ENCODE assay signal across 8 mouse cellular contexts in genomic region chr17:31557947-31558542, GRCm38 (mm10). TPM values are rescaled to one million over a fixed set of nuclear protein-coding genes. Genes with fewer than 3 reads are reported as not detected.
DNase-seq lines count a peak whose midpoint lies in the region; ATAC-seq and TF ChIP-seq lines count a peak whose summit lies in the region.

No protein-coding gene starts in this region.

- no peaks in the 10 kb centered on the region for H3K27me3 ChIP-seq in heart, postnatal 0 days (ENCODE audit: control insufficient read depth, insufficient read depth, low read length)
- no peaks in the 10 kb centered on the region for H3K27me3 ChIP-seq in heart, embryonic 12.5 days (replicated peaks)
- H3K27me3 ChIP-seq in neural tube, embryonic 14.5 days (ENCODE audit: control insufficient read depth, insufficient read depth, low read length), result no peaks in the 10 kb centered on the region

- no peaks in the 10 kb centered on the region for H3K36me3 ChIP-seq in heart, postnatal 0 days (replicated peaks; ENCODE audit: control insufficient read depth, insufficient read depth, low read length)
- no peaks in the 10 kb centered on the region for H3K36me3 ChIP-seq in heart, embryonic 12.5 days
- no peaks in the 10 kb centered on the region for H3K36me3 ChIP-seq in neural tube, embryonic 14.5 days (ENCODE audit: control insufficient read depth, insufficient read depth, low read length)

- no peak overlapping the region for H3K4me3 ChIP-seq in heart, postnatal 0 days (ENCODE audit: low read depth, low read length)
- no peak overlapping the region for H3K4me3 ChIP-seq in heart, embryonic 12.5 days
- H3K4me3 ChIP-seq in neural tube, embryonic 14.5 days (ENCODE audit: low read depth, low read length), result no peak overlapping the region

- peak overlapping the region; percentile 23 for H3K4me2 ChIP-seq in heart, postnatal 0 days (ENCODE audit: low read depth, low read length)
- H3K4me2 ChIP-seq in heart, embryonic 12.5 days, result no peak overlapping the region
- no peak overlapping the region for H3K4me2 ChIP-seq in neural tube, embryonic 14.5 days (ENCODE audit: low read depth, low read length)

- no peak for TF ChIP-seq EP300 in heart, postnatal 0 days (IDR thresholded peaks at IDR 0.05; ENCODE audit: low read depth)

- 78% methylated on average over 10 of the region's 10 CpGs for WGBS in heart, postnatal 0 days
- WGBS in heart, embryonic 12.5 days, result 75% methylated on average over 10 of the region's 10 CpGs
- 84% methylated on average over 10 of the region's 10 CpGs for WGBS in neural tube, embryonic 14.5 days

- H3K9me3 ChIP-seq in heart, postnatal 0 days (replicated peaks; ENCODE audit: control insufficient read depth, low read length), result no peaks in the 10 kb centered on the region
- no peaks in the 10 kb centered on the region for H3K9me3 ChIP-seq in heart, embryonic 12.5 days (replicated peaks)
- H3K9me3 ChIP-seq in neural tube, embryonic 14.5 days (ENCODE audit: control insufficient read depth, low read length), result no peaks in the 10 kb centered on the region

- peak overlapping the region; percentile 27; the same call in 1 of the 2 replicates for H3K27ac ChIP-seq in heart, postnatal 0 days (ENCODE audit: low read depth)
- no peak overlapping the region for H3K27ac ChIP-seq in heart, embryonic 12.5 days (ENCODE audit: poor library complexity, severe bottlenecking)
- H3K27ac ChIP-seq in neural tube, embryonic 14.5 days (ENCODE audit: low read depth, low read length), result peak overlapping the region; percentile 72

- peaks cover under 1% of the 10 kb centered on the region; the same call in 1 of the 2 replicates for H3K4me1 ChIP-seq in heart, postnatal 0 days (ENCODE audit: control insufficient read depth, insufficient read depth)
- H3K4me1 ChIP-seq in heart, embryonic 12.5 days (replicated peaks), result peaks cover 12% of the 10 kb centered on the region
- peaks cover 8% of the 10 kb centered on the region; the same call in 1 of the 2 replicates for H3K4me1 ChIP-seq in neural tube, embryonic 14.5 days (ENCODE audit: control insufficient read depth, insufficient read depth, low read length)

- DNase-seq in heart, postnatal 0 days (ENCODE audit: low spot score), result no peak
- DNase-seq in R1 (ENCODE audit: low read depth, low spot score), result peak; percentile 53
- peak; percentile 56 for DNase-seq in induced T-regulatory cell, adult 2 months (ENCODE audit: low read depth)
- no peak for DNase-seq in layer of hippocampus, adult 9-11 months
- no peak for DNase-seq in yolk sac, embryonic 10.5 days (ENCODE audit: low spot score)
- no peak for DNase-seq in adipocyte (ENCODE audit: low spot score)

- no peak overlapping the region for H3K9ac ChIP-seq in heart, postnatal 0 days (replicated peaks; ENCODE audit: low read depth, low read length)
- no peak overlapping the region for H3K9ac ChIP-seq in heart, embryonic 12.5 days
- H3K9ac ChIP-seq in neural tube, embryonic 14.5 days (replicated peaks; ENCODE audit: low read depth, low read length), result no peak overlapping the region

- no peak for TF ChIP-seq CTCF in heart, postnatal 0 days (IDR thresholded peaks at IDR 0.05; ENCODE audit: low read depth)

- ATAC-seq in heart, postnatal 0 days (ENCODE audit: insufficient read depth, low read depth), result no peak
- ATAC-seq in heart, embryonic 12.5 days (ENCODE audit: insufficient number of reproducible peaks, low FRiP score), result no peak
- 0 out of 2 replicates have a peak, but pooled peaks have one; percentile 14 for ATAC-seq in neural tube, embryonic 14.5 days (ENCODE audit: low read depth)

RNA-seq across cellular contexts. Expression of gene Pknox1, which starts 6.5 kb away (rescaled TPM):
- 17.2 and 74.0 TPM in 2 replicates for total RNA-seq in heart, postnatal 0 days (2014; rRNA removed; ENCODE audit: low replicate concordance)
- polyA plus RNA-seq in heart, postnatal 0 days (2015; fragmentation: Nextera tagmentation; extraction: Ambion mirVana), result 8.2 and 8.7 TPM in 2 replicates
- 19.8 and 20.2 TPM in 2 replicates for polyA plus RNA-seq in heart, embryonic 12.5 days (2016; fragmentation: Nextera tagmentation; extraction: Ambion mirVana)
- polyA plus RNA-seq in neural tube, embryonic 14.5 days (2014; fragmentation: Nextera tagmentation; extraction: Ambion mirVana), result 60.2 and 64.9 TPM in 2 replicates

RNA-seq across cellular contexts. Expression of gene Ndufv3, which starts 38.1 kb away (rescaled TPM):
- total RNA-seq in heart, postnatal 0 days (2014; rRNA removed; ENCODE audit: low replicate concordance), result 592 and 689 TPM in 2 replicates
- polyA plus RNA-seq in heart, postnatal 0 days (2015; fragmentation: Nextera tagmentation; extraction: Ambion mirVana), result 1,214 and 1,242 TPM in 2 replicates
- 494 and 510 TPM in 2 replicates for polyA plus RNA-seq in heart, embryonic 12.5 days (2016; fragmentation: Nextera tagmentation; extraction: Ambion mirVana)
- 422 and 513 TPM in 2 replicates for polyA plus RNA-seq in neural tube, embryonic 14.5 days (2014; fragmentation: Nextera tagmentation; extraction: Ambion mirVana)

RNA-seq across cellular contexts. Expression of gene Wdr4, which starts 38.3 kb away (rescaled TPM):
- 19.9 and 30.8 TPM in 2 replicates for total RNA-seq in heart, postnatal 0 days (2014; rRNA removed; ENCODE audit: low replicate concordance)
- 10.4 and 11.0 TPM in 2 replicates for polyA plus RNA-seq in heart, postnatal 0 days (2015; fragmentation: Nextera tagmentation; extraction: Ambion mirVana)
- polyA plus RNA-seq in heart, embryonic 12.5 days (2016; fragmentation: Nextera tagmentation; extraction: Ambion mirVana), result 22.6 and 23.1 TPM in 2 replicates
- polyA plus RNA-seq in neural tube, embryonic 14.5 days (2014; fragmentation: Nextera tagmentation; extraction: Ambion mirVana), result 29.9 and 33.1 TPM in 2 replicates

Comparison
In these comparisons a context has a peak if more than half of its experiments do, and no peak if none do; other contexts are left out.
1. DNase-seq: peak in R1 (single experiment) and induced T-regulatory cell, adult 2 months (single experiment); none in heart, postnatal 0 days (single experiment), layer of hippocampus, adult 9-11 months (single experiment), yolk sac, embryonic 10.5 days (single experiment) and adipocyte (single experiment).